Mouse (Mus musculus): ENCODE results near the gene Eps15l1. TPM values are rescaled to one million over a fixed set of nuclear protein-coding genes. Genes with fewer than 3 reads are reported as not detected.

The Eps15l1 gene
- total RNA-seq, 2 experiments from 2014 or later = 23.2 to 23.4 TPM

DNA sequence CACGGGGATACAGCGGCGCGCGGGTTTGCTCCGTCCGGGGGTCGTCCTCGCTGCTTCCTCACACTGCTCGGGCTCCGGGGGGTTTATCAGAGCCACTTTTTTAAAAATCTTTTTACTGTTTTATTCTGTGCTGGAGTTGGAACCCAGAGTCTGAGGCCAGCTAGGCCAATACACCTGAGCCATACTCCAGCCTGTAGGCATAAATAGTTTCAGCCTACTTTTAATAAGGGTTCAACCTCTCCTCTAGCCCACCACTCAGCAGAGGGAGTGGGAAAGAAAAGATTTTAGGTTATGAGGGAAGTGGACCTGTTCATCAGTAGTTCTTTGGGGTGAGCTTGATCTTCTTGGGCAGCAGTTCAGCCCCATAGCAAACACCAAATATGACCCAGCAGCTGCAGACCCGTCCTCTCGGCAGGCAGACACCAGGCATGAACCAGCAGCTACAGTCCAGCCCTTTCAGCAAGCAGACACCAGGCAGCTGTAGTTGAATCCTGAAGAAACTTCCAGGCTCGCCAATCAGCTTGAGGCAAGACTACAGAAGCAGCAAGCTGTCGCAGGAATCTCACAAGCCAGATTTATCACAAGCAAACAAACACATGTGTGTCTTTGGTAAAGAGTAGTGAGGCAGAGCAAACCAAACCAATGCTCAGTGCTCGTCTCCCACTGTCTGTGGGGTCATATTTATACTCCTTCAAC lies 115.9 kb downstream of the Eps15l1 start, which contains the start of gene Gm10282:
Gene Gm10282, minus strand, starts transcription at position 51 of the 696 bp plus-strand sequence.
- intact Hi-C loops (cut with DNase I; ENCODE audit: low total_unique reads) = no loop called here
- no peak for DNase-seq

DNA sequence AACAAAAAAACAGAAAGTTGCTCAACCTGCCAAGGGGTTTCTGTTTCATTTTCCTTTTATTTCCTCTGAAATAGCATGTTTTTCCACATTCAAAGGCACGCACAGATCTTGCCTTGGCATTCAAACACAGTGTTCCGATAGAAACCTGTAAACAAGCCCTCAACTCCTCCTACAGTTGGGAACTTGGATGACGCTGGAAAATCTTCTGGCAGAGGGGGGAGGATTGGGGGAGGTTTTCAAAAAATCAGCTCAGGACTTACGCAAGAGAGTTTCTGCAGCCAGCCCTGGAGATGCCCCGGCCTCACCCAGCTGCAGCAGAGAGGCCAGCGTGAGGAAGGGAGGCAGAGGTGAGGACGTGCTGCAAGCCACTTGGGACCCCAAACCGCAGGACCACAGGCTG lies 117.6 kb downstream of the Eps15l1 start:
- peak; percentile 76 for DNase-seq
- intact Hi-C loops (cut with DNase I; ENCODE audit: low total_unique reads) = no loop called here

DNA sequence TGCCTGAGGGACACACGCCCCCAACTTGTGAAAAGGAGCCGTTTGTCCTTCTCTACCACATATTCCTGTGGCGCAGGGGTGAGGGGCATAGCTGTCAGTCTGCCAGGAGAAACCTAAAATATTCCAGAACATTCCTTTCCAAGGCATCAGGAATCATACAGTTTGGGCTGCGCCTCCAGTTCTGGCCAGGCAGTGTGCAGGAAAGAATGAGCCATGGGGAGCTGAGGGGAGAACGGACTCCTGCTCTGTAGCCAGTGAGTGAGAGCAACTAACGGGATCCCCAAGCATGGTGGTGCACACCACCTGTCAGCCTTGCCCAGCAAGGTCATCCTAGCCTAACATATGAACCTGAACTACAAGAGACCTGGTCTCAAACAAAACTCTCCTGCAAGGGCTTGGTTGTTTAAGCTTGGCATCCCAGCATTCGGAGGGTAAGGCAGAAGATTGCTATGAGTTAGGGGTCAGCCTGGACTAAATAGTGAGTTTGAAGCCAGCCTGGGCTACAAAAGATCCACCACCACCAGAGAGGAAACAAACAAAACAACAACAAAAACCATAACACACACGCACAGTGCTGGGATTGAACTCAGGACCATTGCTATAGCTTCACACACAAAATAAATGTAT lies 118.2 kb downstream of the Eps15l1 start:
- no peak for DNase-seq
- intact Hi-C loops (cut with DNase I; ENCODE audit: low total_unique reads) = no loop called here

DNA sequence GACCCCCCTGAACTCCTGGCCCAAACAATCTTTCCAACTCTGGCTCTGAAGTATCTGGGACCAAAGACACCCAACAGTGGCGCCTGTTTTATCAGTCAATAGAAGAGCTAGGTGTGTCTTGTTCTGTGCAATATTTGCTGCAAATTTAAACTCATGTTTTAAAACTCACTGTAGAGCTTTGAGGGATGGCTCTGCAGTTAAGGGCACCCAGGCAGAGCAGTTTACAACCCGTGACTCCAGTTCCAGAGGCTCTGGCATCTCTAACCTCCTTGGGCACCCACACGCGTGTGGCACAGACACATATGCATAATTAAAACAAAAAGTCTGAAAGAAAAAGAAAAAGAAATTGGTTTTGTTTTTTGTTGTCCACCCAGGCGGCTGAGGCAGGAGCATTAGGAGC lies 119.8 kb downstream of the Eps15l1 start:
- intact Hi-C loops (cut with DNase I; ENCODE audit: low total_unique reads) = no loop called here
- DNase-seq = no peak

DNA sequence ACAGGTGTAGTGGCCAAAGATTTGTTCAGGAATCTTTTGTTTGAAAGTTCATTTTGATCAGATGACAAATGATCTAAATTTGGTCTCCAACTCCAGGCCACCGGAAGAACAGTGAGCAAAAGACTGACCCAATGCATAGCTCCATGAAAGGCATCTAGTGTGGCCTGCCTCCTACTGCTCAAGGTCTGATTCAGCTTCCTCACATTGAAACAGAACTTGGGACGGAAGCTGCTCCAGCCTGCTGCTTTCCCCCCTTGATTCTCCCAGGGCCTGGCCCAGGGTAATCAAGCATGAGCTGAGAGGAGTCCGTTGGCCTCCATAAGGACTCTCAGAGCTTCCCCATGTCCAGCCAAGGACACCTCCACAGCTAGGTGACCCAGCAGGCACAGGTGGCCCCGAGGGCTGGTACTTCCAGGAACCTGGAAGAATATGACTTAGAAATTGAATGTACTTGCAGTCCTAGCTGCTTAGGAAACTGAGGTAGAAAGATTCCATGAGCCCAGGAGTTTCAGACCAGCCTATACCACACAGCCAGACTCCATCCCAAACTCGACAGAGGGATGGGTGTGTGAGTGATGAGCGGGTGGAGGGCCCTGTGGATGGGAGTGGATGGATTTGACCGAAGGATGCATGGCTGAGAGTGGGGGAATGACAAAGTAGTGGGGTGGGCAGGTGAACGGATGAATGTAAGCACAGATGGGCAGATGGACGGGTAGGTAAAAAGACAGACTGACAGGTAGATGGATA lies 120.4 kb downstream of the Eps15l1 start:
- no peak for DNase-seq
- intact Hi-C loops (cut with DNase I; ENCODE audit: low total_unique reads) = no loop called here

DNA sequence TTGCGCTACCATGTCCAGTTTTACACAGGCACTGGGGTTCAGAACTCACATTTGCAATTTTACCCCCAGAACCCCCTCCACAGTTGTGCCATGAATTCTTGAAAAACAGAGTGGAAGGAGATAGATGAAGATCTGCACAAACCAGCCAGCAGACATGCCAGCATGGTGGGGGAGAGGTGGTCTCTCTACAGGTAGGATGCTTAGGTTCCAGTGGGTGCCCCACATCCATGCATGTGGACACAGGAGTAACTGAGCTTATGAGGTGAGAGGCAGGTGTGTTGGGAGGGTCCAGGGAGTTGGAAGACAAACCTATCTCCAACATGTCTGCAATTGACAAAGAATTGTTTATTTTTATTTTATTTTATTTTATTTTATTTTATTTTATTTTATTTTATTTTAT lies 122.3 kb downstream of the Eps15l1 start:
- no peak for DNase-seq
- intact Hi-C loops (cut with DNase I; ENCODE audit: low total_unique reads) = no loop called here

DNA sequence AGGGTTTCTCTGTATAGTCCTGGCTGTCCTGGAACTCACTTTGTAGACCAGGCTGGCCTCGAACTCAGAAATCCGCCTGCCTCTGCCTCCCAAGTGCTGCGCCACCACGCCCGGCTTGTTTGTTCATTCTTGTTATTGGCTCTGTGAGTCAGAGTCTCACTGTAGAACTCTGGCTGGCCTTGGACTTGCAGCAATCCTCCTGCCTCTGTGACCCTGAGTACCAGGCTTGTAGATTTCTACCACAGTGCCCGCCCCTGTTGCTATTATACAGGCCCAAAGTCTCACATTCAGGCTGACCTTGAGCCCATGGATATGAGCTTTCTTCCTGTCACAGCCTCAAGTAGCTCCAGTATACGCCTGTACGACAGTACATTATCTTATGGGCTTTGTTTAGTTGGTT lies 124.7 kb downstream of the Eps15l1 start:
- DNase-seq = no peak
- intact Hi-C loops (cut with DNase I; ENCODE audit: low total_unique reads) = no loop called here

DNA sequence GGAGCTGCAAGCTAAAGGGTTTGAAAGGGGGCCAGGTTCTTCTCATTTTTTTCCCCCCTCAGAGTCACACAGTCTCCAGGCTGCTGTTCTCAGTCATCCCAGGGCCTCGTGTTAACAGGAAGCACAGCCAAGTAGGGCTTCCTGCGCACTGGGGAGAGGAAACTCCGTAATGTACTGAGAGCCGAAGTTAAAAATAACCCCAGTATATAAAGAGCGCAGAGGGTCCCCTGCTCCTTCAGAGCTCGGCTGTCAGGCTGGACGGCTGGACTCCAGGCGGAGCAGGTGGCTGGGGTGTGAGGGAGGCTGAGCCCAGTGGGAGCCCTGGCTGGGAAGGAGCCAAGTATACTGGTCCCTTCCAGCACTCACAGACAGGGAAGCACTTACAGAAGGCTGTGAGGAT lies 125.6 kb downstream of the Eps15l1 start:
- DNase-seq = peak; percentile 93
- intact Hi-C loops (cut with DNase I; ENCODE audit: low total_unique reads) = no loop called here

DNA sequence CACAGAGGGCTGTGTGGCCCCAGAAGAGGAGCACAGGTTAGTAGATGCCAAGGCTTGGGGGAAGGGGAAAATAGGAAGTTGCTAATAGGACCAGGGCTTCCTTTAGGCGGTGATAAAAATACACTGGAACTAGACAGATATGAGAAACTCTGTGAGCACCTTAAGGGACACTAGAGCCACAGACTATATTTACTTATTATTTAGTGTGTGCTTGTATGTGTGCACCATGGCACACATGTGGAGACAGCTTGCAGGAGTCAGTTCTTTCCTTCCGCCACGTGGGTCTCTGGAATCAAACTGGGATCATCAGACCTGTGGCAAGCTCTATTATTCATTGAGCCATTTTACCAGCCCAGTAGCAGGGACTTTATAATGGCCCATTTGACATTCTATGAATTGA lies 126.1 kb downstream of the Eps15l1 start:
- intact Hi-C loops (cut with DNase I; ENCODE audit: low total_unique reads) = no loop called here
- DNase-seq = no peak

DNA sequence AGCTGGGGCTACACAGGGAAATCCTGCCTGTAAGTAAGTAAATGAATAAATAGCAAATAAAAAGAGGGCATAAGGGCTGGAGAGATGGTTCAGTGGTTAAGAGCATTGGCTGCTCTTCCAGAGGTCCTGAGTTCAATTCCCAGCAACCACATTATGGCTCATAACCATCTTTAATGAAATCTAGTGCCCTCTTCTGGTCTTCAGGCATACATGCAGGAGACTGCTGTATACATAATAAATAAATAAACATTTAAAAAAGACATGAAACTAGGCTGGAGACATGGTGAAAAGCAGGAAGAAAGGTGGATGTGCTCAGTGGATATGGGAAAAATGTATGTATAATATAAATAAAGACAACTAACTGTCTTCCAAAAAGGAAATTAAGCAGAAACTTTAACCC lies 128.0 kb downstream of the Eps15l1 start:
- no peak for DNase-seq
- intact Hi-C loops (cut with DNase I; ENCODE audit: low total_unique reads) = no loop called here

DNA sequence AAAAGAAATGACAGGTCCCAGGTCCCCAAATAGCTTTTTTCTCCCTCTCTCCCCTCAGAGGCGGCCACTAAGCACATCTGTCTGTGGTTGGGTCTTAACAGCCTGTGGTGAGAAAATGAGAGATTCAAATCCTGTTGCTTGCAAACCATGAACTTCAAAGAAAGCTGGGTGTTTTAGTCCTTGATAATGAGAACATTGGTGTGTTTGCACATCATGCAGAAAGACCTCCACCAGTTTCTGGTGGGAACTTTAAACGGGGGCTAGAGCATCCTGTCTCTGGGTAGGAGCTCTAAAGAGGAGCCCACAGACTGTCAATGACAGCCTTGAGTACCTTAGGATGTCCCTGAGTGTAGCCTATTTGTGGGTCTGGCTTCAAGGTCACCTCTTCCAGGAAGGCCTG lies 130.2 kb downstream of the Eps15l1 start:
- intact Hi-C loops (cut with DNase I; ENCODE audit: low total_unique reads) = no loop called here
- DNase-seq = no peak

Small RNA genes within 50 kb of the gene (microRNA-seq; reads per million reads assigned to microRNA genes)
- gene Mir7068 = 0.50 to 1.9 reads per million in 2 experiments

Other genes with a start within 250 kb of the Eps15l1 start
- not detected for gene Hsh2d, start 231.8 kb downstream of the Eps15l1 start, total RNA-seq (2021)
- gene Cib3, start 208.6 kb downstream of the Eps15l1 start, total RNA-seq (2021) = not detected
- not detected for gene Gm11034, start 207.8 kb downstream of the Eps15l1 start, total RNA-seq (2021)
- 10 to 100 TPM; 10.9 to 13.4 TPM for gene Fam32a, start 201.7 kb downstream of the Eps15l1 start, total RNA-seq (2021)
- gene Ap1m1, start 181.4 kb downstream of the Eps15l1 start, total RNA-seq (2021) = 10 to 100 TPM; 24.7 to 27.2 TPM
- 1 to 10 TPM; 5.1 to 7.5 TPM for gene Gm10282, start 116.2 kb downstream of the Eps15l1 start, total RNA-seq (2021)
- 10 to 100 TPM; 19.1 to 24.1 TPM for gene Klf2, start 102.4 kb downstream of the Eps15l1 start, total RNA-seq (2021)
- 1 to 10 TPM; 1.7 to 1.8 TPM for gene Calr3, start 22.4 kb upstream of the Eps15l1 start, total RNA-seq (2021)
- gene 1700030K09Rik, start 22.4 kb upstream of the Eps15l1 start, total RNA-seq (2021) = 1 to 10 TPM; 3.1 to 3.2 TPM
- gene Cherp, start 53.8 kb upstream of the Eps15l1 start, total RNA-seq (2021) = 10 to 100 TPM; 23.0 to 26.5 TPM
- 10 to 100 TPM; 25.9 to 26.8 TPM for gene Slc35e1, start 71.2 kb upstream of the Eps15l1 start, total RNA-seq (2021)
- gene Med26, start 126.8 kb upstream of the Eps15l1 start, total RNA-seq (2021) = 10 to 100 TPM in 1 of 2 experiments, 1 to 10 TPM in 1; 7.4 to 12.0 TPM
- gene Smim7, start 149.6 kb upstream of the Eps15l1 start, total RNA-seq (2021) = 10 to 100 TPM; 80.0 to 81.2 TPM
- gene Tmem38a, start 150.6 kb upstream of the Eps15l1 start, total RNA-seq (2021) = 1,000 to 10,000 TPM; 1,133 to 1,242 TPM
- gene Nwd1, start 225.3 kb upstream of the Eps15l1 start, total RNA-seq (2021) = under 1 TPM; 0.47 to 0.53 TPM

All from gastrocnemius, postnatal 14 days (tissue).